Mouse (Mus musculus): ENCODE measurements around the gene Bola1. TPM values are rescaled to one million over a fixed set of nuclear protein-coding genes. Genes with fewer than 3 reads are reported as not detected.
"Not testable (repeated sequence)": the region's sequence is repeated elsewhere in the genome, so short reads cannot be mapped to it uniquely, and the experiment has no call there.

Bola1 gene
- polyA plus RNA-seq, 2 experiments, result 43.9 to 60.2 TPM

DNA sequence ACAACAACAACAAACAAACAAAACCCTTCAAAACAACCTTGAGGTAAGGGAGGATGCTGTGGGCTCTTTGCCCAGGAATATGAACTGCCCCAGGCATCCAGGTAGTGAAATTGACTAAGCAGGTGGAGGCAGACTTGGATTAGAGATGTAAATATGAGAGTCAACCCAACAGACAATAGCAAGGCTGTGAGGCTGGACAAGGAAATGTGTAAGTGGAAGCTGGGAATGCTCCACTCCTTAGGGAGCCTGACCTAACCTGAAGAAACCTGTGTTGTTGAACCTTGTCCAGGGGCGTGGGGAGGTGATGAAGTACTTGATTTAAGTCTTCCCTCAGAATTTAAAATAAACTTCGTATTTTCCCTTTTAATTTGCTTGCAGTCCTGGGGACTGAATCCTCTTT, 40.6 kb downstream of the Bola1 start:
- Histone ChIP-seq H3K4me2 (replicated peaks; ENCODE audit: low read depth, low read length, severe bottlenecking) (no peak overlapping the region), H3K9ac (ENCODE audit: low read depth, low read length, severe bottlenecking) (no peak overlapping the region), H3K4me1 (ENCODE audit: control insufficient read depth, insufficient read depth, low read length) (peaks cover 18% of the 10 kb centered on the region), H3K9me3 (ENCODE audit: control insufficient read depth, low read length) (no peaks in the 10 kb centered on the region), H3K27me3 (ENCODE audit: control insufficient read depth, insufficient read depth, low read length) (no peaks in the 10 kb centered on the region), H3K27ac (replicated peaks; ENCODE audit: low read depth, low read length) (no peak overlapping the region), H3K4me3 (replicated peaks; ENCODE audit: low read length) (no peak overlapping the region), H3K36me3 (ENCODE audit: control insufficient read depth, insufficient read depth, low read length) (peaks cover 42% of the 10 kb centered on the region)
- ATAC-seq (ENCODE audit: low FRiP score, low read depth) (no peak), DNase-seq (ENCODE audit: low spot score) (no peak)
- 83% methylated on average over 2 of the region's 2 CpGs for WGBS
- TF ChIP-seq POLR2A (IDR thresholded peaks at IDR 0.05; ENCODE audit: borderline replicate concordance, extremely low read depth, insufficient read depth, insufficient read length), result no peak

GRCm38 (mm10) chr3:96178427-96178826, 41.1 kb downstream of the Bola1 start:
- no peak for DNase-seq (ENCODE audit: low spot score)
- TF ChIP-seq POLR2A (IDR thresholded peaks at IDR 0.05; ENCODE audit: borderline replicate concordance, extremely low read depth, insufficient read depth, insufficient read length), result no peak
- peaks cover 45% of the 10 kb centered on the region for H3K36me3 ChIP-seq (ENCODE audit: control insufficient read depth, insufficient read depth, low read length)

DNA sequence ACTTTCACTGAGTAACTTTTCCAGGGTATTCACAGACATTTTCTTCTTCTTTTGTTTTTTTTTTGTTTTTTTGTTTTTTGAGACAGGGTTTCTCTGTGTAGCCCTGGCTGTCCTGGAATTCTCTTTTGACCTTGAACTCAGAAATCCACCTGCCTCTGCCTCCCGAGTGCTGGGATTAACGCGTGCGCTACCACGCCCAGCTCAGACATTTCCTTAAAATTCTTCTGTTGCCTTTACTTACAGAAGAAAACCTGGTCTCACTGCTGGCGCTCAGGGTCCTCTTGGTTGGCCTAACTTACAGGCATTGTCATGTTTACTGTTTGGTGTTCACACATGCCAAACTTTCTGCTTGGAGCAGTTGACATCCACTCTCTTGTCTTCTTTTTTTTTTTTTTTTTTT, 44.3 kb downstream of the Bola1 start:
- H3K4me3 ChIP-seq (replicated peaks; ENCODE audit: low read length), result no peak overlapping the region
- H3K36me3 ChIP-seq (ENCODE audit: control insufficient read depth, insufficient read depth, low read length), result peaks cover 45% of the 10 kb centered on the region
- H3K27ac ChIP-seq (replicated peaks; ENCODE audit: low read depth, low read length), result no peak overlapping the region
- ATAC-seq (ENCODE audit: low FRiP score, low read depth), result no peak
- peaks cover 12% of the 10 kb centered on the region for H3K4me1 ChIP-seq (ENCODE audit: control insufficient read depth, insufficient read depth, low read length)
- no peak for DNase-seq (ENCODE audit: low spot score)
- 92% methylated on average over 6 of the region's 6 CpGs for WGBS
- H3K27me3 ChIP-seq (ENCODE audit: control insufficient read depth, insufficient read depth, low read length), result no peaks in the 10 kb centered on the region
- H3K4me2 ChIP-seq (replicated peaks; ENCODE audit: low read depth, low read length, severe bottlenecking), result no peak overlapping the region
- H3K9me3 ChIP-seq (ENCODE audit: control insufficient read depth, low read length), result no peaks in the 10 kb centered on the region
- no peak overlapping the region for H3K9ac ChIP-seq (ENCODE audit: low read depth, low read length, severe bottlenecking)
- no peak for TF ChIP-seq POLR2A (IDR thresholded peaks at IDR 0.05; ENCODE audit: borderline replicate concordance, extremely low read depth, insufficient read depth, insufficient read length)

More at GRCm38 (mm10) chr3:96178427-96178826, 41.1 kb downstream of the Bola1 start:
- H3K4me2 ChIP-seq (replicated peaks; ENCODE audit: low read depth, low read length, severe bottlenecking), result no peak overlapping the region
- no peak for ATAC-seq (ENCODE audit: low FRiP score, low read depth)
- H3K9me3 ChIP-seq (ENCODE audit: control insufficient read depth, low read length), result no peaks in the 10 kb centered on the region
- H3K9ac ChIP-seq (ENCODE audit: low read depth, low read length, severe bottlenecking), result no peak overlapping the region
- no peak overlapping the region for H3K27ac ChIP-seq (replicated peaks; ENCODE audit: low read depth, low read length)
- 83% methylated on average over 4 of the region's 4 CpGs for WGBS
- H3K27me3 ChIP-seq (ENCODE audit: control insufficient read depth, insufficient read depth, low read length), result no peaks in the 10 kb centered on the region
- peaks cover 18% of the 10 kb centered on the region for H3K4me1 ChIP-seq (ENCODE audit: control insufficient read depth, insufficient read depth, low read length)
- H3K4me3 ChIP-seq (replicated peaks; ENCODE audit: low read length), result no peak overlapping the region

DNA sequence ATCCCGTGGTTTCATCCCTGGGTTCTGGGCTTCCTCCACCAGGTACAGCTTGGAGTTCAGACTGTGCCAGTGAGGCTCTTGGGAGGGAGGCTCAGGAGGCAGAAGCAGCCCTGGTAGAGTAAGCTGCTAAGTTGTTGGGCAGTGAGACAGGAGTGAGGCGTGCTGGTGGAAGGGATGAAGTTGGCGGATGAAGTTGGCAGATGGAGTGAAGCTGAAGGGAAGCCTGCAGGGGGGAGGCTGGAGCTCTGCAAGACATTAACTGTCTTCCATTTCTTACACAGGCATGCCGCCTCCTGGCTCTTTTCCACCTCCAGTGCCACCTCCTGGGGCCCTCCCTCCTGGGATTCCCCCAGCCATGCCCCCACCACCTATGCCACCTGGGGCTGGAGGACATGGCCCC, 45.5 kb downstream of the Bola1 start:
- H3K9me3 ChIP-seq (ENCODE audit: control insufficient read depth, low read length); H3K4me3 ChIP-seq (replicated peaks; ENCODE audit: low read length); H3K9ac ChIP-seq (ENCODE audit: low read depth, low read length, severe bottlenecking); DNase-seq (ENCODE audit: low spot score); ATAC-seq (ENCODE audit: low FRiP score, low read depth); H3K27ac ChIP-seq (replicated peaks; ENCODE audit: low read depth, low read length); H3K4me2 ChIP-seq (replicated peaks; ENCODE audit: low read depth, low read length, severe bottlenecking); H3K27me3 ChIP-seq (ENCODE audit: control insufficient read depth, insufficient read depth, low read length): not testable (repeated sequence)
- 86% methylated on average over 4 of the region's 4 CpGs for WGBS
- Histone ChIP-seq H3K4me1 (ENCODE audit: control insufficient read depth, insufficient read depth, low read length) (peaks cover 12% of the 10 kb centered on the region), H3K36me3 (ENCODE audit: control insufficient read depth, insufficient read depth, low read length) (peaks cover 54% of the 10 kb centered on the region)

GRCm38 (mm10) chr3:96173185-96173584, 46.3 kb downstream of the Bola1 start:
- H3K36me3 ChIP-seq (ENCODE audit: control insufficient read depth, insufficient read depth, low read length), result peaks cover 52% of the 10 kb centered on the region
- no peak for TF ChIP-seq POLR2A (IDR thresholded peaks at IDR 0.05; ENCODE audit: borderline replicate concordance, extremely low read depth, insufficient read depth, insufficient read length)
- peak overlapping the region; percentile 85 for H3K4me2 ChIP-seq (replicated peaks; ENCODE audit: low read depth, low read length, severe bottlenecking)

More at GRCm38 (mm10) chr3:96173185-96173584, 46.3 kb downstream of the Bola1 start:
- peak overlapping the region; percentile 71 for H3K9ac ChIP-seq (ENCODE audit: low read depth, low read length, severe bottlenecking)
- H3K4me1 ChIP-seq (ENCODE audit: control insufficient read depth, insufficient read depth, low read length), result peaks cover 12% of the 10 kb centered on the region
- no peak for ATAC-seq (ENCODE audit: low FRiP score, low read depth)
- H3K4me3 ChIP-seq (replicated peaks; ENCODE audit: low read length), result peak overlapping the region; percentile 90
- H3K27me3 ChIP-seq (ENCODE audit: control insufficient read depth, insufficient read depth, low read length), result no peaks in the 10 kb centered on the region
- DNase-seq (ENCODE audit: low spot score), result no peak
- H3K9me3 ChIP-seq (ENCODE audit: control insufficient read depth, low read length), result no peaks in the 10 kb centered on the region
- H3K27ac ChIP-seq (replicated peaks; ENCODE audit: low read depth, low read length), result no peak overlapping the region
- WGBS, result 40% methylated on average over 7 of the region's 7 CpGs

Data from limb, embryonic 14.5 days (tissue).